In genomic region chr2:92198747-92199146, GRCm38 (mm10) we compare ENCODE assay signal across 27 mouse cellular contexts.
DNase-seq lines count a peak whose midpoint lies in the region; ATAC-seq and TF ChIP-seq lines count a peak whose summit lies in the region.
"Had no signal": no experiment of that assay in that cellular context is flagged by ENCODE, and none has a peak within 500 bp of the region (broad histone marks: within the 10 kb centered on the region; RNA-seq: fewer than 3 reads in every experiment).

No protein-coding gene starts in this region.

- DNase-seq in forebrain, embryonic 14.5 days (ENCODE audit: low spot score): peak; percentile 52
- peak; percentile 21 for DNase-seq in hindbrain, postnatal 0 days (ENCODE audit: low spot score)
- peak; percentile 59 for DNase-seq in forebrain, postnatal 0 days
- no peak for DNase-seq in kidney, adult 9 months
- DNase-seq: adrenal gland, postnatal 14 days; cerebellum, adult 18-20 months; cerebellum, postnatal 10 days; gastrocnemius, postnatal 36 days; heart, adult 18-20 months; heart, postnatal 36 days; kidney, adult 8-10 months; kidney, postnatal 10 days; lung, adult 2 months; lung, postnatal 10 days; thymus, adult 2 months; thymus, postnatal 36 days had no signal

- no peaks in the 10 kb centered on the region for H3K9me3 ChIP-seq in forebrain, embryonic 14.5 days (replicated peaks; ENCODE audit: control insufficient read depth, low read length)
- no peaks in the 10 kb centered on the region for H3K9me3 ChIP-seq in forebrain, embryonic 12.5 days
- H3K9me3 ChIP-seq in hindbrain, postnatal 0 days (ENCODE audit: low read length): no peaks in the 10 kb centered on the region
- no peaks in the 10 kb centered on the region for H3K9me3 ChIP-seq in hindbrain, embryonic 12.5 days (replicated peaks)
- H3K9me3 ChIP-seq in midbrain, embryonic 15.5 days: no peaks in the 10 kb centered on the region
- no peaks in the 10 kb centered on the region for H3K9me3 ChIP-seq in midbrain, embryonic 13.5 days
- H3K9me3 ChIP-seq in forebrain, postnatal 0 days (ENCODE audit: low read length): no peaks in the 10 kb centered on the region
- H3K9me3 ChIP-seq: embryonic facial prominence, embryonic 13.5 days; limb, embryonic 10.5 days; limb, embryonic 15.5 days had no signal

- peak overlapping the region; percentile 12; the same call in 1 of the 2 replicates for H3K4me2 ChIP-seq in forebrain, embryonic 14.5 days (ENCODE audit: low read length)
- no peak overlapping the region for H3K4me2 ChIP-seq in forebrain, embryonic 12.5 days
- H3K4me2 ChIP-seq in hindbrain, postnatal 0 days (ENCODE audit: low read depth, low read length): peak overlapping the region; percentile 40
- no peak overlapping the region for H3K4me2 ChIP-seq in hindbrain, embryonic 12.5 days (replicated peaks)
- 0 out of 2 replicates have a peak overlapping the region, but pooled peaks have one; percentile 6 for H3K4me2 ChIP-seq in midbrain, embryonic 15.5 days
- no peak overlapping the region for H3K4me2 ChIP-seq in midbrain, embryonic 13.5 days (replicated peaks)
- peak overlapping the region; percentile 38 for H3K4me2 ChIP-seq in forebrain, postnatal 0 days (ENCODE audit: low read depth)
- H3K4me2 ChIP-seq: embryonic facial prominence, embryonic 13.5 days; heart, embryonic 11.5 days; limb, embryonic 15.5 days had no signal

- H3K9ac ChIP-seq in forebrain, embryonic 14.5 days (ENCODE audit: low read length): no peak overlapping the region
- H3K9ac ChIP-seq in forebrain, embryonic 12.5 days: no peak overlapping the region
- H3K9ac ChIP-seq in hindbrain, postnatal 0 days (replicated peaks; ENCODE audit: low read length): no peak overlapping the region
- no peak overlapping the region for H3K9ac ChIP-seq in hindbrain, embryonic 12.5 days
- no peak overlapping the region for H3K9ac ChIP-seq in midbrain, embryonic 15.5 days
- H3K9ac ChIP-seq in midbrain, embryonic 13.5 days (replicated peaks): no peak overlapping the region
- 0 out of 2 replicates have a peak overlapping the region, but pooled peaks have one; percentile 18 for H3K9ac ChIP-seq in forebrain, postnatal 0 days
- H3K9ac ChIP-seq: embryonic facial prominence, embryonic 13.5 days; limb, embryonic 15.5 days; liver, embryonic 14.5 days had no signal

- no peaks in the 10 kb centered on the region for H3K27me3 ChIP-seq in forebrain, embryonic 14.5 days (replicated peaks; ENCODE audit: control insufficient read depth, insufficient read depth, low read length)
- no peaks in the 10 kb centered on the region for H3K27me3 ChIP-seq in forebrain, embryonic 12.5 days
- no peaks in the 10 kb centered on the region for H3K27me3 ChIP-seq in hindbrain, postnatal 0 days (ENCODE audit: insufficient read depth, low read length)
- H3K27me3 ChIP-seq in hindbrain, embryonic 12.5 days: no peaks in the 10 kb centered on the region
- no peaks in the 10 kb centered on the region for H3K27me3 ChIP-seq in midbrain, embryonic 15.5 days (replicated peaks)
- no peaks in the 10 kb centered on the region for H3K27me3 ChIP-seq in midbrain, embryonic 13.5 days
- no peaks in the 10 kb centered on the region for H3K27me3 ChIP-seq in forebrain, postnatal 0 days (ENCODE audit: insufficient read depth, low read length)
- H3K27me3 ChIP-seq: embryonic facial prominence, embryonic 13.5 days; limb, embryonic 15.5 days had no signal

- TF ChIP-seq CTCF in hindbrain, postnatal 0 days (IDR thresholded peaks at IDR 0.05; ENCODE audit: low read depth): no peak
- no peak for TF ChIP-seq CTCF in forebrain, postnatal 0 days (IDR thresholded peaks at IDR 0.05; ENCODE audit: low read depth)

- no peaks in the 10 kb centered on the region for H3K36me3 ChIP-seq in forebrain, embryonic 14.5 days (ENCODE audit: control insufficient read depth, insufficient read depth, low read length)
- no peaks in the 10 kb centered on the region for H3K36me3 ChIP-seq in forebrain, embryonic 12.5 days (replicated peaks)
- H3K36me3 ChIP-seq in hindbrain, postnatal 0 days (ENCODE audit: insufficient read depth, low read length): no peaks in the 10 kb centered on the region
- H3K36me3 ChIP-seq in hindbrain, embryonic 12.5 days: no peaks in the 10 kb centered on the region
- H3K36me3 ChIP-seq in midbrain, embryonic 15.5 days (replicated peaks): no peaks in the 10 kb centered on the region
- H3K36me3 ChIP-seq in midbrain, embryonic 13.5 days: no peaks in the 10 kb centered on the region
- no peaks in the 10 kb centered on the region for H3K36me3 ChIP-seq in forebrain, postnatal 0 days (ENCODE audit: insufficient read depth)
- H3K36me3 ChIP-seq: embryonic facial prominence, embryonic 13.5 days; limb, embryonic 10.5 days; limb, embryonic 15.5 days had no signal

- no peak overlapping the region for H3K4me3 ChIP-seq in forebrain, embryonic 14.5 days (ENCODE audit: low read depth, low read length)
- no peak overlapping the region for H3K4me3 ChIP-seq in forebrain, embryonic 12.5 days (replicated peaks)
- H3K4me3 ChIP-seq in hindbrain, postnatal 0 days (ENCODE audit: low read length): no peak overlapping the region
- H3K4me3 ChIP-seq in hindbrain, embryonic 12.5 days: no peak overlapping the region
- no peak overlapping the region for H3K4me3 ChIP-seq in midbrain, embryonic 15.5 days
- no peak overlapping the region for H3K4me3 ChIP-seq in midbrain, embryonic 13.5 days (replicated peaks)
- no peak overlapping the region for H3K4me3 ChIP-seq in forebrain, postnatal 0 days (ENCODE audit: low read depth, low read length)
- H3K4me3 ChIP-seq: embryonic facial prominence, embryonic 13.5 days; limb, embryonic 10.5 days; limb, embryonic 15.5 days had no signal

- WGBS in forebrain, embryonic 14.5 days: 67% methylated on average over 7 of the region's 7 CpGs
- WGBS in forebrain, embryonic 12.5 days: 89% methylated on average over 7 of the region's 7 CpGs
- WGBS in hindbrain, postnatal 0 days: 62% methylated on average over 7 of the region's 7 CpGs
- 91% methylated on average over 7 of the region's 7 CpGs for WGBS in hindbrain, embryonic 12.5 days
- 69% methylated on average over 7 of the region's 7 CpGs for WGBS in midbrain, embryonic 15.5 days
- 85% methylated on average over 7 of the region's 7 CpGs for WGBS in midbrain, embryonic 13.5 days
- 35% methylated on average over 7 of the region's 7 CpGs for WGBS in forebrain, postnatal 0 days

- ATAC-seq in forebrain, embryonic 14.5 days: peak; percentile 61; the same call in 1 of the 2 replicates
- ATAC-seq in forebrain, embryonic 12.5 days (ENCODE audit: low FRiP score): no peak
- no peak for ATAC-seq in hindbrain, postnatal 0 days
- ATAC-seq in hindbrain, embryonic 12.5 days (ENCODE audit: low FRiP score): no peak
- no peak for ATAC-seq in midbrain, embryonic 15.5 days (replicated peaks)
- no peak for ATAC-seq in midbrain, embryonic 13.5 days
- peak; percentile 82 for ATAC-seq in forebrain, postnatal 0 days
- ATAC-seq: intestine, embryonic 16.5 days had no signal

- H3K4me1 ChIP-seq in forebrain, embryonic 14.5 days (ENCODE audit: control insufficient read depth, insufficient read depth, low read length): peaks cover 16% of the 10 kb centered on the region
- H3K4me1 ChIP-seq in forebrain, embryonic 12.5 days: peaks cover 9% of the 10 kb centered on the region
- no peaks in the 10 kb centered on the region for H3K4me1 ChIP-seq in hindbrain, postnatal 0 days (ENCODE audit: insufficient read depth, low read length)
- peaks cover 13% of the 10 kb centered on the region; the same call in 1 of the 2 replicates for H3K4me1 ChIP-seq in hindbrain, embryonic 12.5 days
- peaks cover 13% of the 10 kb centered on the region for H3K4me1 ChIP-seq in midbrain, embryonic 15.5 days
- H3K4me1 ChIP-seq in midbrain, embryonic 13.5 days (replicated peaks): peaks cover 23% of the 10 kb centered on the region
- H3K4me1 ChIP-seq in forebrain, postnatal 0 days (ENCODE audit: insufficient read depth): peaks cover 15% of the 10 kb centered on the region; the same call in 1 of the 2 replicates

- H3K27ac ChIP-seq in forebrain, embryonic 14.5 days (ENCODE audit: low read depth, low read length): no peak overlapping the region; the same call in 1 of the 2 replicates
- H3K27ac ChIP-seq in forebrain, embryonic 12.5 days: no peak overlapping the region
- peak overlapping the region; percentile 37 for H3K27ac ChIP-seq in hindbrain, postnatal 0 days
- no peak overlapping the region for H3K27ac ChIP-seq in hindbrain, embryonic 12.5 days
- 0 out of 2 replicates have a peak overlapping the region, but pooled peaks have one; percentile 50 for H3K27ac ChIP-seq in midbrain, embryonic 15.5 days
- H3K27ac ChIP-seq in midbrain, embryonic 13.5 days: no peak overlapping the region
- H3K27ac ChIP-seq in forebrain, postnatal 0 days (ENCODE audit: low read depth, low read length): peak overlapping the region; percentile 75
- H3K27ac ChIP-seq: embryonic facial prominence, embryonic 13.5 days; limb, embryonic 10.5 days; limb, embryonic 15.5 days; liver, embryonic 14.5 days; macrophage had no signal

Comparison
In these comparisons a context has a peak if more than half of its experiments do, and no peak if none do; other contexts are left out.
1. ATAC-seq: peak in forebrain, embryonic 14.5 days (single experiment) and forebrain, postnatal 0 days (single experiment); none in forebrain, embryonic 12.5 days (single experiment), hindbrain, postnatal 0 days (single experiment), hindbrain, embryonic 12.5 days (single experiment), midbrain, embryonic 15.5 days (single experiment) and midbrain, embryonic 13.5 days (single experiment).
2. H3K27ac ChIP-seq: peak in hindbrain, postnatal 0 days (single experiment), midbrain, embryonic 15.5 days (single experiment) and forebrain, postnatal 0 days (single experiment); none in forebrain, embryonic 14.5 days (single experiment), forebrain, embryonic 12.5 days (single experiment), hindbrain, embryonic 12.5 days (single experiment) and midbrain, embryonic 13.5 days (single experiment).
3. H3K4me2 ChIP-seq: peak in forebrain, embryonic 14.5 days (single experiment), hindbrain, postnatal 0 days (single experiment), midbrain, embryonic 15.5 days (single experiment) and forebrain, postnatal 0 days (single experiment); none in forebrain, embryonic 12.5 days (single experiment), hindbrain, embryonic 12.5 days (single experiment) and midbrain, embryonic 13.5 days (single experiment).